Mouse (Mus musculus) lung, adult 2 months (tissue): ENCODE data around the gene Trim45.

Source experiments
- CTCF ChIP-seq: fragments of 200-500 bp; IDR thresholded peaks from 2 replicates; pipeline ENCODE4 v1.5.1; 2011; ENCODE audit warnings: mild to moderate bottlenecking, low read length, control low read depth; ENCODE audit not compliant: insufficient read depth
- POLR2A ChIP-seq: fragments of 200-500 bp; IDR thresholded peaks from 2 replicates; pipeline ENCODE4 v1.6.1; 2011; ENCODE audit warnings: low read depth, mild to moderate bottlenecking, control low read depth, low read length, borderline replicate concordance; ENCODE audit errors: extremely low read depth

DNA sequence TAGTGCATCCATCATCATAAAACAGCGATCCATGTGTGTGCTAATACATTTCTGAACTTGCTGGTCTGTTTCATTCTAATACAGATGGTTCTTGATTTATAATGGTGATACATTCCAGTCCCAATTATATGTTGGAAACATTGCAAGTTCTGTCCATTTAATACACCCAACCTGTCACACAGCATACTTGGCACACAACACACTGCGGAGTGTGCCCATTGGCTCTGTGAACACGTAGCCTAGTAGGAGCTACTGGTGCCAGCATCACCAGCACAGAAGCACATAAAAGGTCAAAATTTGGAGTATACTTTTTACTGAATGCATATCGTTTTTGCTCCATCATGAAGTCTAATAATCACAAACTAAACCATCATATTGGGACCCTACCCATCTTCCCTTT is 44.9 kb upstream of the Trim45 start:
- TF ChIP-seq POLR2A, result no peak
- no peak for TF ChIP-seq CTCF
